Mouse (Mus musculus): ENCODE data around the gene Creld1.

DNA sequence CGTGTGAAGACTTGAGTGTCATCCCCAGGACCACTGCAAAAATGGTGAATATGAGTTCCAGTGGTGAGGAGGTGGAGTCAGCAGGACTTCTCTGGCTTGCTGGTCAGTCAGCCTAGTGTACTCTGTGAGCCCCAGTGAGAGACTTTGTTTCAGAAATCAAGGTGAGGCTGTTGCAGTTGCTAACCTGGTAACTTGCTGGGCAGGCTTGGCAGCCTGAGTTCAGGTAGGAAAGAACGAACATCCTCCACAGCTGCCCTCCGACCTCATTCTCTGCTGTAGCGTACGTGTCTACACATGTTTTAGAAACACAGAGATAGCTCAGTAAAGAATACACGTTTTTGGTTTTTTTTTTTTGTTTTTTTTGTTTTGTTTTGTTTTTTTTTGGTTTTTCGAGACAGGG, 51.8 kb downstream of the Creld1 start:
- no peak for TF ChIP-seq CTCF (IDR thresholded peaks at IDR 0.05; ENCODE audit: borderline replicate concordance, insufficient read depth, low read length)
- no peak for TF ChIP-seq POLR2A (IDR thresholded peaks at IDR 0.05; ENCODE audit: low read depth, low read length)
